ENCODE assay signal across 8 mouse cellular contexts in genomic region chr1:106713621-106714529, GRCm38 (mm10). TPM values are rescaled to one million over a fixed set of nuclear protein-coding genes. Genes with fewer than 3 reads are reported as not detected.
DNase-seq lines count a peak whose midpoint lies in the region; ATAC-seq and TF ChIP-seq lines count a peak whose summit lies in the region.

Gene Bcl2, minus strand, starts transcription at chr1:106714274.

- peak within 1 kb of the TSS; percentile 87 for H3K27ac ChIP-seq in hindbrain, embryonic 14.5 days
- H3K27ac ChIP-seq in left cerebral cortex, adult 2 months = peak within 1 kb of the TSS; percentile 89
- H3K27ac ChIP-seq in macrophage = peak within 1 kb of the TSS; percentile 64

- H3K9ac ChIP-seq in hindbrain, embryonic 14.5 days = peak within 1 kb of the TSS; percentile 81

- DNase-seq in MEL-GATA-1-ER (ENCODE audit: extremely low read depth, low read depth) = peak; percentile 61
- peak; percentile 77 for DNase-seq in cerebellum, adult 9-10 months
- DNase-seq in frontal cortex, postnatal 25 days (ENCODE audit: low spot score in 2 of 2) = peak; percentile 50 to 59
- peak; percentile 75 for DNase-seq in hindbrain, embryonic 14.5 days (ENCODE audit: low spot score)
- DNase-seq in left cerebral cortex, adult 2 months (ENCODE audit: extremely low spot score in 1 of 2, low spot score in 2 of 2) = peak; percentile 77 to 78
- peak; percentile 56 for DNase-seq in retina, postnatal 7 days (ENCODE audit: low read depth, low spot score)
- peak; percentile 69 for DNase-seq in urinary bladder, adult 2 months (ENCODE audit: low spot score)

- H3K4me2 ChIP-seq in hindbrain, embryonic 14.5 days (replicated peaks) = peak within 1 kb of the TSS; percentile 91

- no peaks in the 10 kb centered on the region for H3K27me3 ChIP-seq in hindbrain, embryonic 14.5 days (ENCODE audit: control insufficient read depth, insufficient read depth, low read length)

- peaks cover 28% of the 10 kb centered on the region for H3K4me1 ChIP-seq in hindbrain, embryonic 14.5 days (replicated peaks; ENCODE audit: control insufficient read depth, insufficient read depth, low read length)

- peak within 1 kb of the TSS; percentile 66 for H3K4me3 ChIP-seq in hindbrain, embryonic 14.5 days (replicated peaks; ENCODE audit: low read length)
- peak within 1 kb of the TSS; percentile 84 for H3K4me3 ChIP-seq in left cerebral cortex, adult 2 months
- H3K4me3 ChIP-seq in macrophage (ENCODE audit: inconsistent target) = peak within 1 kb of the TSS; percentile 67

- no peaks in the 10 kb centered on the region for H3K36me3 ChIP-seq in hindbrain, embryonic 14.5 days (replicated peaks; ENCODE audit: control insufficient read depth, insufficient read depth)
- H3K36me3 ChIP-seq in macrophage (ENCODE audit: inconsistent target) = no peaks in the 10 kb centered on the region

- H3K79me2 ChIP-seq in macrophage (ENCODE audit: inconsistent target) = peaks cover 33% of the 10 kb centered on the region; the same call in 1 of the 2 replicates

- intact Hi-C loops in left cerebral cortex, adult 2 months (cut with DNase I) = loop anchor here (2.0 to 10.0 kb wide), 4 partner anchors 85 to 649 kb away; partner anchors contain the start of gene Phlpp1

- WGBS in hindbrain, embryonic 14.5 days = under 1% methylated on average over 85 of the region's 95 CpGs
- 1% methylated on average over 66 of the region's 95 CpGs for WGBS in macrophage (ENCODE audit: missing documents)

- peak; percentile 88 for ATAC-seq in hindbrain, embryonic 14.5 days (ENCODE audit: low FRiP score)

- no peak for TF ChIP-seq CTCF in left cerebral cortex, adult 2 months (IDR thresholded peaks at IDR 0.05)

- no peaks in the 10 kb centered on the region for H3K9me3 ChIP-seq in hindbrain, embryonic 14.5 days (ENCODE audit: control insufficient read depth, low read length)

RNA-seq across cellular contexts. Expression of gene Bcl2, which starts in this region (rescaled TPM):
- polyA plus RNA-seq in hindbrain, embryonic 14.5 days (2014; fragmentation: Nextera tagmentation; extraction: Ambion mirVana) = 11.4 and 11.9 TPM in 2 replicates
- 10 to 100 TPM; 14.5 to 17.5 TPM for total RNA-seq in left cerebral cortex, adult 2 months (2021)
- 10 to 100 TPM in 16 of 26 experiments, 1 to 10 TPM in 10; 3.3 to 19.3 (median 10.8) TPM for total RNA-seq in macrophage (2018; cell fraction: chromatin; rRNA removed)
- 1 to 10 TPM; 2.4 to 5.1 (median 3.4) TPM for total RNA-seq in macrophage (2018; cell fraction: cytosol; rRNA removed)
- total RNA-seq in macrophage (2018; cell fraction: nucleus; rRNA removed) = 10 to 100 TPM in 20 of 26 experiments, 1 to 10 TPM in 6; 6.6 to 53.9 (median 11.6) TPM
- 1.2 to 8.2 TPM (median 3.0 TPM) in 3 replicates for polyA plus RNA-seq in macrophage (2018)
- polyA plus RNA-seq in urinary bladder, adult 2 months (2012; rRNA removed) = 3.4 and 5.7 TPM in 2 replicates

Comparison
In these comparisons a context has a peak if more than half of its experiments do, and no peak if none do; other contexts are left out.
1. Peak in every context shown above with its lines: DNase-seq, ATAC-seq, H3K4me3 ChIP-seq and H3K27ac ChIP-seq.